Mouse (Mus musculus) liver, embryonic 11.5 days (tissue): ENCODE results near the gene Cdk20. TPM values are rescaled to one million over a fixed set of nuclear protein-coding genes. Genes with fewer than 3 reads are reported as not detected.

Source experiments
- ATAC-seq: fragments of 200-750 bp; cut with Nextera tagmentation; replicated peaks from 2 replicates; pipeline ENCODE4 v1.8.0; 2017; ENCODE audit warnings: moderate number of reproducible peaks, mild to moderate bottlenecking, moderate TSS enrichment, moderate library complexity; ENCODE audit not compliant: low FRiP score
- DNase-seq: peaks from one replicate; pipeline ENCODE4 v3.0.0-alpha.2; 2017; ENCODE audit warnings: low spot score
- H3K27ac ChIP-seq: fragments of 300-500 bp; sonication (generic); 2 replicates; pipeline ENCODE4 v1.5.1; 2014; ENCODE audit warnings: mild to moderate bottlenecking, low read depth, low read length, control low read depth
- H3K27me3 ChIP-seq: fragments of 300-500 bp; sonication (generic); replicated peaks from 2 replicates; pipeline ENCODE4 v1.6.1; 2014; ENCODE audit warnings: low read length, mixed read lengths; ENCODE audit not compliant: control insufficient read depth, insufficient read depth
- H3K36me3 ChIP-seq: fragments of 300-500 bp; sonication (generic); 2 replicates; pipeline ENCODE4 v1.6.1; 2014; ENCODE audit warnings: mild to moderate bottlenecking, low read length, moderate library complexity, mixed read lengths; ENCODE audit not compliant: control insufficient read depth, insufficient read depth
- H3K4me1 ChIP-seq: fragments of 300-500 bp; sonication (generic); replicated peaks from 2 replicates; pipeline ENCODE4 v1.6.1; 2014; ENCODE audit warnings: low read length, mixed read lengths; ENCODE audit not compliant: control insufficient read depth, insufficient read depth
- H3K4me2 ChIP-seq: fragments of 300-500 bp; sonication (generic); 2 replicates; pipeline ENCODE4 v1.6.1; 2014; ENCODE audit warnings: mild to moderate bottlenecking, control low read depth, moderate library complexity
- H3K4me3 ChIP-seq: fragments of 300-500 bp; sonication (generic); 2 replicates; pipeline ENCODE4 v1.5.1; 2014; ENCODE audit warnings: low read depth, low read length, control low read depth
- H3K9ac ChIP-seq: fragments of 300-500 bp; sonication (generic); 2 replicates; pipeline ENCODE4 v1.6.1; 2014; ENCODE audit warnings: low read depth, low read length, control low read depth
- H3K9me3 ChIP-seq: fragments of 300-500 bp; sonication (generic); 2 replicates; pipeline ENCODE4 v1.6.1; 2016; ENCODE audit warnings: low read length, inconsistent platforms, mixed read lengths; ENCODE audit not compliant: control insufficient read depth
- WGBS: fragments of 180-500 bp; shearing (Covaris S2); extraction: QIAGEN DNeasy Blood & Tissue Kit; methylation state at CpG from one replicate; pipeline ENCODE4 v1.1.7; 2014; 5-methylcytosine and 5-hydroxymethylcytosine counted together
- polyA plus RNA-seq: library from polyadenylated mRNA; unstranded; fragments of >200 nt; fragmentation: Nextera tagmentation; extraction: Ambion mirVana; gene quantifications from 2 replicates; pipeline ENCODE4 v1.2.1, GENCODE M21; 2014

The Cdk20 gene
- polyA plus RNA-seq, 1 experiment from 2014 or later: 6.4 TPM

GRCm38 (mm10) chr13:64437801-64438200 lies 5.7 kb downstream of the Cdk20 start:
- H3K36me3 ChIP-seq: no peaks in the 10 kb centered on the region
- WGBS: 54% methylated on average over 7 of the region's 7 CpGs

GRCm38 (mm10) chr13:64438863-64439452 lies 6.8 kb downstream of the Cdk20 start:
- Histone ChIP-seq H3K4me3 (no peak overlapping the region), H3K27ac (no peak overlapping the region), H3K9me3 (no peaks in the 10 kb centered on the region), H3K4me1 (no peaks in the 10 kb centered on the region; the same call in 1 of the 2 replicates), H3K9ac (no peak overlapping the region), H3K4me2 (no peak overlapping the region), H3K36me3 (no peaks in the 10 kb centered on the region), H3K27me3 (no peaks in the 10 kb centered on the region)
- DNase-seq (no peak), ATAC-seq (peak; percentile 48; the same call in 1 of the 2 replicates)
- 50% methylated on average over 9 of the region's 9 CpGs for WGBS

More at GRCm38 (mm10) chr13:64437801-64438200, 5.7 kb downstream of the Cdk20 start:
- Histone ChIP-seq H3K4me3 (no peak overlapping the region), H3K9me3 (no peaks in the 10 kb centered on the region), H3K4me1 (peaks cover 5% of the 10 kb centered on the region; the same call in 1 of the 2 replicates), H3K9ac (no peak overlapping the region), H3K27ac (no peak overlapping the region), H3K27me3 (no peaks in the 10 kb centered on the region), H3K4me2 (no peak overlapping the region)
- ATAC-seq: no peak
- no peak for DNase-seq

DNA sequence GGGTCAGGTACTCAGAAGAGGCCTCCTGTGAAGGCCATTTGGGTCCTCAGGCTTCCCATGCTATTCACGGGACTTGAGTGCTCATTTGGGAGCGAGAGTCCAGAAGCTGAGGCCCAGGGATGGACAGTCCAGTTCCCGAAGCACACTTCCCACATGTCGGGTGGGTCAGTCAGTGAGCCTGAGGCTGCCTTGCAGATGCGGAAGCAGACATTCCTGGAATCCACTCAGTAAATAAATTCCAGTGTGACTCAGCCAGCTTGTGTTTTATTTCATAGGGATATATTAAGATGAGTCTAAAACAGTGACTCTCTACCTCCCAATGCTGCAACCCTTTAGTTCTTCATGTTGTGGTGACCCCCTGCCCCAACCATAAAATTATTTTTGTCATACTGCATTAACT lies 7.4 kb downstream of the Cdk20 start:
- ATAC-seq (no peak), DNase-seq (no peak)
- no peak overlapping the region for H3K4me2 ChIP-seq
- no peak overlapping the region for H3K4me3 ChIP-seq
- H3K4me1 ChIP-seq: no peaks in the 10 kb centered on the region; the same call in 1 of the 2 replicates
- no peaks in the 10 kb centered on the region for H3K9me3 ChIP-seq
- H3K9ac ChIP-seq: no peak overlapping the region
- no peaks in the 10 kb centered on the region for H3K36me3 ChIP-seq
- WGBS: 75% methylated on average over 5 of the region's 5 CpGs
- H3K27ac ChIP-seq: no peak overlapping the region
- no peaks in the 10 kb centered on the region for H3K27me3 ChIP-seq

DNA sequence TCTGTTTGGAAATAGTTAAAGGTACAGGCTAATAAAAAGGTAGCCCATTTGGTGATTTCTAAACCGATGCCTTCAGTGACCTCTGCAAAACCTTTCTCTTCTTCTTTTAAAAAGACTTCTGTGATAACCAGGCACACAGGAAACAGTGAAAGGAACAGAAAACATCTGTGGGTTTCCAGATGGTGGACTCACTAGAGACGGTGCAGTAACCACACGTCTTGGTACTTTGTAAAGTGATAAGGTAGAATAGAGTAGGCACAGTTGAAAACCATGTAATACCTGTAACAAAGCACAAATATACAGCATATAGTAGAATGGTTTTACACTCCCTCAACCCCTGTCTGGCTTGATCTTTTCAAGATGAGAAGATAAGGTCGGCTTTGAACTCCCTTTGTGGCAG lies 8.5 kb downstream of the Cdk20 start:
- no peak overlapping the region for H3K4me3 ChIP-seq
- no peak overlapping the region for H3K9ac ChIP-seq
- no peak overlapping the region for H3K4me2 ChIP-seq
- ATAC-seq: no peak
- H3K36me3 ChIP-seq: no peaks in the 10 kb centered on the region
- WGBS: 41% methylated on average over 4 of the region's 4 CpGs
- no peak for DNase-seq
- H3K27ac ChIP-seq: no peak overlapping the region
- H3K27me3 ChIP-seq: no peaks in the 10 kb centered on the region
- H3K9me3 ChIP-seq: no peaks in the 10 kb centered on the region
- H3K4me1 ChIP-seq: no peaks in the 10 kb centered on the region; the same call in 1 of the 2 replicates

DNA sequence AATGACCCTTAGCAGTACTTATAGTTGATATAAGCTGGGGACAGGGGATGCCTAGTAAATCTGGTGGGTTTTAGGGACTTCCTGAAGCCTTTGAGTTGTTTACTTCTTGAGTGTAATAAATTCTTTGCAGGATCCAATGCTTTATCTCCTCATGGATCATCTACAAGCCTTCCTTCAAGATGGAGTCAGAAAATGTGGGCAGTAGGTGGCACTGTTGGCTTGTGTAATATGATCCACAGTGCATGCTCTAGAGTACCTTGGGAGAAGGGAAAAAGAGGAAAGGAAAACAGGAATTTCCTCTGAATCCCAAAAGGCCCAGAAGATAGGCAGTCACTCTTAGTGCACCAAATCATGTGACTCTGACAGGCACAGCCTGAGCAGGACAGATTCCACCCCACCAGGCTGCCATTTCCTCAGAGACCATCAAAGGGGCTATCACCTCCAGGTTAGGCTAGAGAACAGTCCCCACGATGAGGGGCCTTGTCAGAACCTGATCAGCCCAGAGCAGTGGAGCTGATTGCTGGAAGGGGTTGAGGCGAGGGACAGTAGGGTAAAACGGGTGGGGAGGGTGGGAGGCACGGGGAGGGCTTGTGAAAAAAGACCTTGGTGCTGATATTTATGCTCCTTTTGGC lies 11.3 kb downstream of the Cdk20 start:
- no peaks in the 10 kb centered on the region for H3K9me3 ChIP-seq
- no peaks in the 10 kb centered on the region for H3K27me3 ChIP-seq
- no peak overlapping the region for H3K4me3 ChIP-seq
- H3K27ac ChIP-seq: no peak overlapping the region
- 52% methylated on average over 4 of the region's 4 CpGs for WGBS
- H3K4me1 ChIP-seq: no peaks in the 10 kb centered on the region
- H3K36me3 ChIP-seq: no peaks in the 10 kb centered on the region
- H3K9ac ChIP-seq: no peak overlapping the region
- ATAC-seq (no peak; the same call in 1 of the 2 replicates), DNase-seq (no peak)
- no peak overlapping the region for H3K4me2 ChIP-seq

DNA sequence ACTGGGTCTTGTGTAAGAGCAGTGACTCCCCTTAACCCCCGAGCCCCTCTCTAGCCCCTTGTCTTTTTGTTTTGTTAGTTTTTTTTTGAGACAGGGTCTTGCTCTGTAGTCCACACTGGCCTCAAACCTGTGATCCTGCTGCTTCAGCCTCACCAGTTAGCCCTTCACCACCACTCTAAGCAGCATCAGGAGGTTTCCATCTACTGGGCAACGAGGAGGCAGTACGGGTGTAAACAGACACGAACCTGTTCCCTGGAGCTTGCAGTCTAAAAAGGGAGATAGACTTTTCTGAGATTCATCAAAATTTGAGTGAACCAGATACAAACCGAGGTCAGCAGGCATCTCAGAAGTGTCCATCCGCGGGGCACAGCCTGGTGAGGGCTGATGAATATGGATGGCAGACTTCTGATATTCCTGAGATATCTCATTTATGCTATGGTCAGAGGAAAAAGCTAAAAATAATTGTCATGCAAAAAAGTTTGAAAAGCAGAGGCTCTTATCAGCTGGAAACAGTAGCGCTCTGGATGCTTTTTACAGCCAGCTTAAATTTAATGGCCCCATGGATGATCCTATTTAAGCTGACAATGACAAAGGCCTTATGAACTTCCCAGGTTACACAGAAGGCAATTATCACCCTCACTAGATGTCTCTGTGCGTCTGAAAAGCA lies 13.3 kb downstream of the Cdk20 start:
- ATAC-seq (no peak), DNase-seq (no peak)
- H3K4me1 ChIP-seq: no peaks in the 10 kb centered on the region; the same call in 1 of the 2 replicates
- H3K9ac ChIP-seq: no peak overlapping the region
- no peak overlapping the region for H3K4me3 ChIP-seq
- H3K36me3 ChIP-seq: no peaks in the 10 kb centered on the region
- WGBS: 60% methylated on average over 9 of the region's 9 CpGs
- H3K27ac ChIP-seq: no peak overlapping the region
- H3K4me2 ChIP-seq: no peak overlapping the region
- H3K9me3 ChIP-seq: no peaks in the 10 kb centered on the region
- H3K27me3 ChIP-seq: no peaks in the 10 kb centered on the region

- no peaks in the 10 kb centered on the region for H3K27me3 ChIP-seq
- H3K9ac ChIP-seq: no peak overlapping the region
- DNase-seq: no peak
- no peaks in the 10 kb centered on the region for H3K9me3 ChIP-seq
- H3K4me1 ChIP-seq: no peaks in the 10 kb centered on the region; the same call in 1 of the 2 replicates
- no peak overlapping the region for H3K4me3 ChIP-seq
- ATAC-seq: peak; percentile 60
- H3K27ac ChIP-seq: no peak overlapping the region
- 0% methylated on average over 1 of the region's 1 CpGs for WGBS
- H3K36me3 ChIP-seq: no peaks in the 10 kb centered on the region
- H3K4me2 ChIP-seq: no peak overlapping the region
These were observed 15.8 kb downstream of the Cdk20 start for GRCm38 (mm10) chr13:64447947-64448346.

- H3K4me1 ChIP-seq: no peaks in the 10 kb centered on the region; the same call in 1 of the 2 replicates
- no peak overlapping the region for H3K4me3 ChIP-seq
- ATAC-seq (no peak), DNase-seq (no peak)
- no peaks in the 10 kb centered on the region for H3K36me3 ChIP-seq
- no peaks in the 10 kb centered on the region for H3K27me3 ChIP-seq
- no peak overlapping the region for H3K4me2 ChIP-seq
- H3K9ac ChIP-seq: no peak overlapping the region
- no peaks in the 10 kb centered on the region for H3K9me3 ChIP-seq
- H3K27ac ChIP-seq: no peak overlapping the region
- WGBS: 74% methylated on average over 5 of the region's 5 CpGs
These were observed 16.6 kb downstream of the Cdk20 start for GRCm38 (mm10) chr13:64448729-64449128.
